Mouse (Mus musculus): ENCODE measurements around the gene Prr12. TPM values are rescaled to one million over a fixed set of nuclear protein-coding genes. Genes with fewer than 3 reads are reported as not detected.

Gene Prr12
- polyA plus RNA-seq, 1 experiment from 2014 or later: 3.4 TPM

DNA sequence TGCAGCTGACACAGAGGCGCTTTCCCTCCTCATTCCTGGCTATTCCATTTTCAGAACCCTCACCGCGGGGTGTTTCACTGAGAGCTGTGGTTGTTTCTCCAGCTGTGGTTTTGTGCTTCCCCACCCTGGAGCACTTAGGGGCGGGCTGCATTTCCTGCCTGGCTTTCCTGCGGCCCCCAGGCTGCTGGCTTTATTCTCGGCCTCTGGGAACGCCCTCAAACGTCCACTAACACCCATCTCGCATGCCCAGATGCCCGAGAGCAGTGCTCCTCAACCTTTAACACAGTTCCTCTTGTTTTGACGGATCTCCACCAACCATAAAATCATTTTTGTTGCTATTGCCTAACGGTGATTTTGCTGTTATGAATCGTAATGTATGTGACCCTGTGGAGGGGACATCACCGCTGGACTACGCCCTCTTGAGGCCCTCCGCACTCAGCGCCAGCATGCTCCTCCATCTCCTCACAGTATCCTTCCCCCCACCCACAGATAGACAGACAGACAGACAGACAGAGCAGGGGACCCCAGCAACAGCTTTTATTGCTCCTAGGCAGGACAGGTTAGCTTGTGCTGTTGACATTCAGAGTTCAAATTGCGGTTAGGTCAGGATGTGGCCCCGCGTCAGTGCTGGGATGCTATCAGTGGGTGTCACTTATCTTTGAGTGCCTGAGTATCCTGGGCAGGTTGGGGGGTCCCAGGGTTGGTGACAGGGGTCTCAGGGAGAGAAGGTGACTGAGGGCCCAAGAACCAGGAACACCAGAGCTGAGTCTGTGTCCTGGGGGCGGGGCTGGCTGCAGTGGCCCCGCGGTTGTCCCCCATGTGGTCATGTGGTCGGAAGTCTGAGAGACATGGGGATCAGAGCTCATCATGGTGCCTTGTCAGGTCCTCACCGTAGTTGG lies 30.0 kb upstream of the Prr12 start:
- WGBS: 71% methylated on average over 25 of the region's 25 CpGs
- Histone ChIP-seq H3K4me1 (replicated peaks; ENCODE audit: control insufficient read depth, insufficient read depth) (no peaks in the 10 kb centered on the region), H3K9me3 (ENCODE audit: control insufficient read depth, low read length) (no peaks in the 10 kb centered on the region), H3K36me3 (ENCODE audit: control insufficient read depth, insufficient read depth, low read length) (peaks cover 3% of the 10 kb centered on the region; the same call in 1 of the 2 replicates), H3K4me3 (ENCODE audit: low read depth, low read length) (no peak overlapping the region), H3K4me2 (replicated peaks; ENCODE audit: low read depth) (no peak overlapping the region), H3K27ac (replicated peaks) (peak overlapping the region; percentile 58), H3K27me3 (ENCODE audit: control insufficient read depth, insufficient read depth, low read length) (no peaks in the 10 kb centered on the region), H3K9ac (ENCODE audit: low read length) (no peak overlapping the region)
- DNase-seq (ENCODE audit: low spot score) (no peak), ATAC-seq (ENCODE audit: low FRiP score, low TSS enrichment) (no peak)
- TF ChIP-seq EP300 (optimal IDR thresholded peaks at IDR 0.05) (no peak), CTCF (IDR thresholded peaks at IDR 0.05; ENCODE audit: low read depth) (0 out of 2 replicates have a peak, but pooled peaks have one; percentile 17)

DNA sequence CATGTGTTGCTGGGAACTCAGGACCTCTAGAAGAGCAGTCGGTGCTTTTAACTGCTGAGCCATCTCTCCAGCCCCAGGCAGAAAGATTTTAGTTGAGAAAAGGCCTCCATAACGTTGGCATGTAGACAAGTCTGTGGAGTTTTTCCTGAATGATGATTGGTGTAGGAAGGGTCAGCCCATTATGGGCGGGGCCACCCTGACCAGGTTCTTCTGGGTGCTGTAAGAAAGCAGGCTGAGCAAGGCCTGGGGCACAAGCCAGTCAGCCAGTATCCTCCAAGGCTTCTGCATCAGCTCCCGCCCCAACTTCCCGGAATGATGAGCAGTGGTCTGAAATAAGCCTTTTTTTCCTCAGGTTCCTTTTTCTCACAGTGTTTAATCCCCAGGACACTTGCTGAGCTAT lies 28.3 kb upstream of the Prr12 start:
- H3K9me3 ChIP-seq (ENCODE audit: control insufficient read depth, low read length): no peaks in the 10 kb centered on the region
- TF ChIP-seq EP300 (optimal IDR thresholded peaks at IDR 0.05) (no peak), CTCF (IDR thresholded peaks at IDR 0.05; ENCODE audit: low read depth) (no peak)
- H3K4me2 ChIP-seq (replicated peaks; ENCODE audit: low read depth): no peak overlapping the region
- peaks cover 7% of the 10 kb centered on the region; the same call in 1 of the 2 replicates for H3K36me3 ChIP-seq (ENCODE audit: control insufficient read depth, insufficient read depth, low read length)
- no peaks in the 10 kb centered on the region for H3K4me1 ChIP-seq (replicated peaks; ENCODE audit: control insufficient read depth, insufficient read depth)
- H3K4me3 ChIP-seq (ENCODE audit: low read depth, low read length): no peak overlapping the region
- WGBS: 45% methylated on average over 5 of the region's 5 CpGs
- no peak; the same call in 1 of the 2 replicates for ATAC-seq (ENCODE audit: low FRiP score, low TSS enrichment)
- no peaks in the 10 kb centered on the region for H3K27me3 ChIP-seq (ENCODE audit: control insufficient read depth, insufficient read depth, low read length)
- H3K9ac ChIP-seq (ENCODE audit: low read length): 0 out of 2 replicates have a peak overlapping the region, but pooled peaks have one; percentile 8
- no peak for DNase-seq (ENCODE audit: low spot score)
- no peak overlapping the region for H3K27ac ChIP-seq (replicated peaks)

DNA sequence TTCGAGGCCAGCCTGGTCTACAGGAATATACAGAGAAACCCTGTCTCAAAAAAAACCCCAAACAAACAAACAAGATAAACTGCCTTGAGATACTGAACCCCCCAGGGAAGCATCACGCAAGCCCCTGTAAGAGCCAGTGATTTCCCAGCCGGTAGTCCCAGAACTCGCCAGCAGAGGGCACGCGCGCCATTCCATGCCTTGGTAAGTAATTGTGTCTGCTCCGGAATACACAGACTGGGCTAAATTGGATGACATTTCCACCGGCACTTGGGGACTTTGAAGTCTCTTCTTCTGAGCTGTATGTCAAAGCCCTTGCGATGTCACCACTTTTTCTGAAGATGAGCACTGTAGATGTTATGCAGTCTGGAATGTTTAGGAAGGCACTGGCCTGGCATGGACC lies 27.2 kb upstream of the Prr12 start:
- Histone ChIP-seq H3K9ac (ENCODE audit: low read length) (no peak overlapping the region), H3K27me3 (ENCODE audit: control insufficient read depth, insufficient read depth, low read length) (no peaks in the 10 kb centered on the region), H3K9me3 (ENCODE audit: control insufficient read depth, low read length) (no peaks in the 10 kb centered on the region), H3K4me2 (replicated peaks; ENCODE audit: low read depth) (no peak overlapping the region), H3K4me3 (ENCODE audit: low read depth, low read length) (no peak overlapping the region), H3K36me3 (ENCODE audit: control insufficient read depth, insufficient read depth, low read length) (peaks cover 9% of the 10 kb centered on the region; the same call in 1 of the 2 replicates), H3K4me1 (replicated peaks; ENCODE audit: control insufficient read depth, insufficient read depth) (no peaks in the 10 kb centered on the region), H3K27ac (replicated peaks) (no peak overlapping the region)
- under 1% methylated on average over 10 of the region's 10 CpGs for WGBS
- DNase-seq (ENCODE audit: low spot score) (peak; percentile 90), ATAC-seq (ENCODE audit: low FRiP score, low TSS enrichment) (peak; percentile 33; the same call in 1 of the 2 replicates)
- TF ChIP-seq EP300 (optimal IDR thresholded peaks at IDR 0.05) (no peak), CTCF (IDR thresholded peaks at IDR 0.05; ENCODE audit: low read depth) (peak; percentile 96)

DNA sequence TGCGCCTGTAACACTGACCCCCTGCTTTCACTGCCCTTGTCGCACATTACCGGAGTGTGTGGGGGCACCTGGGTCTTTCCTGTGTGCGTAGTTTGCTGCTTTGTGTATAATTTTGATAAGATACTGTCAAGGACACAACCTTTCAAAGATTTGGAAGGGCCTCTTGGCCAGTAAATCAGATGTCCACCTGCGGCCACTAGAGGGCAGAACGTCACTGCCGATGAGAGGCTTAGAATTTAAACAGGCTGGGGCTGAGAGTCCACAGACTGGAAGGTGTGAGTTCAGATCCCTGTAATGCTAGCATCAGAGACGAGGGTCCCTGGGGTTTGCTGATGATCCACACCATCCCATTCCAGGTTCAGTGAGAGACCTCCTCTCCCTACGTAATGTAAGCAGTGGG lies 25.8 kb upstream of the Prr12 start:
- peak; percentile 74 for DNase-seq (ENCODE audit: low spot score)
- Histone ChIP-seq H3K36me3 (ENCODE audit: control insufficient read depth, insufficient read depth, low read length) (peaks cover 9% of the 10 kb centered on the region; the same call in 1 of the 2 replicates), H3K27ac (replicated peaks) (no peak overlapping the region), H3K9ac (ENCODE audit: low read length) (no peak overlapping the region), H3K4me3 (ENCODE audit: low read depth, low read length) (no peak overlapping the region), H3K4me2 (replicated peaks; ENCODE audit: low read depth) (no peak overlapping the region), H3K27me3 (ENCODE audit: control insufficient read depth, insufficient read depth, low read length) (no peaks in the 10 kb centered on the region), H3K9me3 (ENCODE audit: control insufficient read depth, low read length) (no peaks in the 10 kb centered on the region), H3K4me1 (replicated peaks; ENCODE audit: control insufficient read depth, insufficient read depth) (no peaks in the 10 kb centered on the region)
- WGBS: 28% methylated on average over 9 of the region's 9 CpGs
- peak; percentile 90 for TF ChIP-seq CTCF (IDR thresholded peaks at IDR 0.05; ENCODE audit: low read depth)
- TF ChIP-seq EP300 (optimal IDR thresholded peaks at IDR 0.05): no peak
- no peak for ATAC-seq (ENCODE audit: low FRiP score, low TSS enrichment)

DNA sequence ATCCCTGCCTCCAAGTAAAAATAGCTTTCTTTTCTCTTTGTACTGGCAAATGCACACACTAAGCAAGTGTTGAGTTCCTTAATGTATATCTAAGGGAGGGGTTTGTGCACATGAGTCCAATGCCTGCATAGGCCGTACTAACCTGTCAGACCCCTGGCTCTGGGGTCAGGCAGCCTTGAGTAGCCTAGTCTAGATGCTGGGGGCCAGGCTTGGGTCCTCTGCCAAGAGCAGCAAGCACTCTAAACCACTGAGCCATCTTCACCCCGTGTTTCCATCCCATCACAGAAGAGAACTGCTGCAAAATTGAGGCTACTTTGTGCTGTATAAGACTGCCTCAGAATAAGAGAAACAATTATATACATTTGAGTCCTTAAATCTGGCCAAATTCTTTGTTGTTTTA lies 25.1 kb upstream of the Prr12 start:
- TF ChIP-seq CTCF (IDR thresholded peaks at IDR 0.05; ENCODE audit: low read depth) (no peak), EP300 (optimal IDR thresholded peaks at IDR 0.05) (no peak)
- no peaks in the 10 kb centered on the region for H3K4me1 ChIP-seq (replicated peaks; ENCODE audit: control insufficient read depth, insufficient read depth)
- WGBS: 89% methylated on average over 2 of the region's 2 CpGs
- H3K4me3 ChIP-seq (ENCODE audit: low read depth, low read length): no peak overlapping the region
- no peak overlapping the region for H3K9ac ChIP-seq (ENCODE audit: low read length)
- H3K9me3 ChIP-seq (ENCODE audit: control insufficient read depth, low read length): no peaks in the 10 kb centered on the region
- H3K27me3 ChIP-seq (ENCODE audit: control insufficient read depth, insufficient read depth, low read length): no peaks in the 10 kb centered on the region
- ATAC-seq (ENCODE audit: low FRiP score, low TSS enrichment) (no peak), DNase-seq (ENCODE audit: low spot score) (no peak)
- peaks cover 9% of the 10 kb centered on the region; the same call in 1 of the 2 replicates for H3K36me3 ChIP-seq (ENCODE audit: control insufficient read depth, insufficient read depth, low read length)
- no peak overlapping the region for H3K27ac ChIP-seq (replicated peaks)
- H3K4me2 ChIP-seq (replicated peaks; ENCODE audit: low read depth): no peak overlapping the region

DNA sequence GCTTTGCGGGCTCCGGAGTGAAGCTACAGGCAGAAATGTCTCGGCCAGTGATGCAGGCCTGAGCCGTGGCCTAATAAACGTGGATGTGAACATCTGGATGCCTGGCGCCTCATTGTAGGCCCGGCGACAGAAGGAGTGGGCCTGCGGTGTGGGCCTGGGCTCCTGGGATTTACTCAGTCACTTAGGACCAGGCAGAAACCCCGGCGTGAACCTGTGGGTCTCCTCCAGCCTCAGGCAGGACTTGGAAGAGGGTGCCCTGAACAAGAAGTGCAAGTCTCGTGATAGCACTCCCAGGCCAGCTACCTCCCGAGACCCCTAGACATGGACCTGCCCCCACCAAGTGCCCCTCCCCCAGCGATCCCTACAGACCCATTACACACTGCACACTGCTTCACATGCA lies 24.6 kb upstream of the Prr12 start:
- TF ChIP-seq CTCF (IDR thresholded peaks at IDR 0.05; ENCODE audit: low read depth): no peak
- TF ChIP-seq EP300 (optimal IDR thresholded peaks at IDR 0.05): no peak
- Histone ChIP-seq H3K36me3 (ENCODE audit: control insufficient read depth, insufficient read depth, low read length) (peaks cover 9% of the 10 kb centered on the region; the same call in 1 of the 2 replicates), H3K4me2 (replicated peaks; ENCODE audit: low read depth) (no peak overlapping the region), H3K9ac (ENCODE audit: low read length) (no peak overlapping the region), H3K27me3 (ENCODE audit: control insufficient read depth, insufficient read depth, low read length) (no peaks in the 10 kb centered on the region), H3K4me1 (replicated peaks; ENCODE audit: control insufficient read depth, insufficient read depth) (no peaks in the 10 kb centered on the region), H3K27ac (replicated peaks) (no peak overlapping the region), H3K9me3 (ENCODE audit: control insufficient read depth, low read length) (no peaks in the 10 kb centered on the region), H3K4me3 (ENCODE audit: low read depth, low read length) (no peak overlapping the region)
- ATAC-seq (ENCODE audit: low FRiP score, low TSS enrichment) (no peak), DNase-seq (ENCODE audit: low spot score) (no peak)
- 87% methylated on average over 14 of the region's 14 CpGs for WGBS

All from stomach, postnatal 0 days (tissue).